Mouse (Mus musculus): ENCODE measurements around the gene Hmcn2. TPM values are rescaled to one million over a fixed set of nuclear protein-coding genes. Genes with fewer than 3 reads are reported as not detected.

Hmcn2 gene
- polyA plus RNA-seq, 1 experiment = 54.9 TPM

DNA sequence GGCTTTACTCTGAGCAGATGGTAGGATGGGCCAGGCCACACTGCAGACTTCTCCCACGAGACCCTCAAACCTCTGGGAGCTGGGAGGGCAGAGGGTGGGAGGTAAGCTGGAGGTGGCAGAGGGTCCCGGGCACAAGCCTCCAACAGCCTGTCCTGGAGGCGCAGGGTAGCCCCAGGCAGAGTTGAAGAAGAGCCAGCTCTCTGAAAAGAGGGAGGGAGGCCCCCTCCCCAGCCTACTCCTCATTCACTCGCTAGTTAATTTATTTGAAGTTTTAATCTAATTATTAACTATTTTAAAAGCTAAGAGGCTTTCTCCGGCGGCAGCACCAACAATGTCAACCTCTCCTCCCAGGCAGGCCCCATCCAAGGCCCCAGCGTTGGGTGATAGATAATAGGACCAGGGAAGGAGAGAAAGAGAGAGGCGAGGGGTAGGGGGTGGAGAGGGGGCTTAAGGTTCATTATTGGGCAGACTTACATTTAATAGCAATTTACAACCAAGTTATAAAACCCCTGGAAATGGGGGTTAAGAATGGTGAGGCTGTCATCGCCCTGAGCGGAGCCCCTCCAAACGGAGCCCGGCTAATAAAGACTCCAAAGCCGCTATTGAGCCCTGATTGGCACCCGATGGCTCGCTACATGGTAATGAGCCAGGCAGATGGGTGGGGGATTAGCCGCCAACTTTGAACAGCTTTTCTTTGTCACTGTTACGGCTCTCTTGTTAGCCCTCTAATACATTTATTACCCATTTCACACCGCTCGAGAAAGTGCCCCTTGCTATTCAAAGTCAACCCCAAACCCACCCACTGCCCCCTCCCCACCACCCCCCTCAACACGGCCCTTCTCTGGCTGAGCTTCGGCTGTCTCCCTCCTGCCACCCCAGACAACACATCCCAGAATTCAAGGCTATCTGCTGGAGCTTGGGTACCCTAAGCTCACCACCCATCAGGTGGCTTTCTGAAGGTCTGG is 185.4 kb downstream of the Hmcn2 start:
- no peak for DNase-seq (ENCODE audit: low read depth, low spot score)
- 75% methylated on average over 21 of the region's 21 CpGs for WGBS

DNA sequence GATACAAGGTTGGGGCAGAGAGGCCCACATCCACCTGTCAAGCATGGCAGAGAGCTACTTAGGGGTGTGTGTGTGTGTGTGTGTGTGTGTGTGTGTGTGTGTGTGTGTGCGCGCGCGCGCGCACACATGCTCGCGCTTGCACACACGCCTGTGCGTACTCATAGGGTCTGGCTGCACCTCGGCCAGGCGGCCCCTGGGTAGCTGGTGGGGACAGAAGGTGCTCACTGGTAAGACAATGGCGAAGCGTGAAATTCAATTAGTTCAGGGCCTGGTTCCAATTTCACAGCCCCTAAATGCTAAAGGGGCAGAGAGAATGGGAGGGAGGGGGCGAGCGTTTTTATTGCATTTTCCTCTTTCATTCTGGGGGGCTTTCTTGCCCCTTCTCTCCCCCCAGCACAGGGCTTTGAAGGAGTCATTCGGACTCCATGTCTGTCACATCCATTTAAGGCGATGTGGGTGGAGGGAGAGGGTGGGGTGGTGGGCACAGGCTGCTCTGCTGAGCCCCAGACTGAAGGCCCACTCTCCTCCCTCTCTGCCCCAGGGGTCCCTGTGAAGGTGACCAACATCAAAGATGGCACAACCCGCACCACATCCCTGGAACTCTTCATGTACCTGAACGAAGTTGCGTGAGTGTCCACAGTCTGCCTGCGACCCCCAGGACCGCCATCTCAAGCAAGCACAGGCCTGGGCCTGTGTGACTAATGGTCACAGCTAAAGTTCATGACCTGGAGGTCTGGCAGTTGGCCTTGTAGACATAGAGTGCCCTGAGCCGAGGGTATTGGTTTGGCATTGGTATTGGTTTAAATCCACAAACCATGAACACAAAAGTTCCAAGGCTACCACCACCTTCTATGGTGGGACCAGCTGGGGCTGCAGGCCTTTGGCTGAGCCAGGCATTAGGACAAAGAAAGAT is 186.3 kb downstream of the Hmcn2 start:
- no peak for DNase-seq (ENCODE audit: low read depth, low spot score)
- WGBS = 88% methylated on average over 24 of the region's 24 CpGs

DNA sequence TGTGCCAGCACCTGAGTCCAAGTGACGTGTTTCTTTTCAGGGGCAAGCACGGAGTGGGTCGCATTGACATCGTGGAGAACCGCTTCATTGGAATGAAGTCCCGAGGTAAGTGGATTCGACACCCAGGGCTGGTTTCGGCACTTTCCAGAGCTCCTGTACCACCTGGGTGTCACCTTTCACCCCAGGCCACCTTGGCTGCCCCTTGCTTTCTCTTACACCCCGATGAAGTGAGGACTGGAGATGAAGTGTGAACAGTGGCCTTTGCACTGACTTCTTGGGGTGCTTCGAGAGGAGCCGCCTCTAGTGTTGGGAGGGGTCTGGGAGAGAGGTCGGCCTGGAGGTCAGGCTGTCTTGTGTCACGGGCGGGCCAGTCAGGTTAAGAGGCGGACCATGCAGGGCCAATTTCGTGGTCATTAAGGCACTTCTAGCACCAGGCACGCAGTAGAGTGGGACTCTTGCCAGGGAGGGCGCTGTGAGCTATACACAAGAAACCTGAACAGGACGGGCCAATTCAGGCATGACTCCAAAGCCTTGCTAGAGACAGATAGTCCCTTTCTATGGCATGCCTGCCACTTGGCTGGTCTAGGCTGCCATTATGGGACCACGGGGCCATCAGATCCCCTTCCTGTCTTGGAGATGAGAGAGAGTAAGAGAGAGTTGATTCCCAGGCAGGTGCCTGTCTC is 187.4 kb downstream of the Hmcn2 start:
- no peak for DNase-seq (ENCODE audit: low read depth, low spot score)

DNA sequence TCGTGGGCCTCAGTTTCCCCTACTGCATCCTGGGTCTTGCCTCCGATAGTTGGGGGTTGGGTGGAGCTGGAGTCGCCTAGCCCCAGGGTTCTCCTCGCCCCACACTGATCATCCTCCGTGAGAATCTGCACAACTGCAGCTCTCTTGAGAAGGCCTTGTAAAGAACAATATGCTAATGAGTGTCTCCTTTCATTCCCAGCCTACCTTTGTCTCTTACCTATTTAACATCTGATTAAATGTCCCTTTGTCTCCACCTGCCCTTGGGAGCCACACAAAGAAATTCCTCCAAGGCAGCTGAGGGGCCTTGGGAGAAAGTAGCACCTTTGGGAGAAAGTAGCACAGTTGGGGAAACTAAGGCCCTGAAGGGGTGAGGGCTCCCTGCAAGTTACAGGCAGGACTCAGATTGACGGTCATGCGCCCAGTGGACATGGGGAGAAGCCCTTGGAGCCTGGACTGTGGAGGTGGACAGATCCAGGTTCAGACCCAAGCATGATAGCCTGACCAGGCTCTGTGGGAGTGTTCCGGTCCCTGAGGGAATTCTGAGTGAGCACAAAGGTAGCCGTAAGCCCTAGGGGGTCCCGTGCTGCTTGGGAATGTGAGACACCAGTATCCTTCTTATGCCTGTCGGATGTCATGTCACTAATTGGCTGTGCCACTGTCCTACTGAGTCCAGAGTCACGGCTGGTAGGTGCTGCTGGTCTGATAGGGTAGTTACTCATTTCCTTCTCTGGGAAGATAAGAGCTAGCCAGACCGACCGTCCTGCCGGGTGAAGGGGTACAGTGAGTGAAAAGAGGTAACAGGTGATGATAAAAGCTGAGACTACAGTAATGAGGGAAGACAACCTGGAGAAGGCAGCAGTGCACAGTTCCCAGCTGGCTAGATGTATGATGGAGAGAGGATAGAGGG is 188.7 kb downstream of the Hmcn2 start:
- DNase-seq (ENCODE audit: low read depth, low spot score) = no peak
- 83% methylated on average over 15 of the region's 15 CpGs for WGBS

More for the DNA sequence above, 187.4 kb downstream of the Hmcn2 start:
- WGBS = 73% methylated on average over 20 of the region's 20 CpGs

DNA sequence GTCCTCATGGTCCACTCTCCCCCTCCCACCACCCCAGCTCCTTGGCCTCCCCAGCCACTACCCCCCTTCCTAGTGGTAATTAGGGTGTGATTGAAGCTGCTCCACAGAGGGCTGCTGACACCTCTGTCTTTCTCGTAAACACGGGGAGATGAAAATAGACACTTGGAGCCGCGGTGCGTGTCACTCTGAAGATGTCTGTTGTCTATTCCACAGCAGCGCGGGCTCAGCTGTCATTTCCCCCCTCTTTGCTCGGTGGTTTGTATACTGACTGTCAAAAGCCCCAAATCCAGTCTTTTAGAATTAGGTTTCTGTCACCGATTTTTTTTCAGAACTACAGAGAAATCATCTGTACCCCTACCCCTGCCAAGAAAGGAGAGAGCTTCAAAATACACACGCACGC is 191.3 kb downstream of the Hmcn2 start:
- DNase-seq (ENCODE audit: low read depth, low spot score) = no peak
- 68% methylated on average over 11 of the region's 11 CpGs for WGBS

DNA sequence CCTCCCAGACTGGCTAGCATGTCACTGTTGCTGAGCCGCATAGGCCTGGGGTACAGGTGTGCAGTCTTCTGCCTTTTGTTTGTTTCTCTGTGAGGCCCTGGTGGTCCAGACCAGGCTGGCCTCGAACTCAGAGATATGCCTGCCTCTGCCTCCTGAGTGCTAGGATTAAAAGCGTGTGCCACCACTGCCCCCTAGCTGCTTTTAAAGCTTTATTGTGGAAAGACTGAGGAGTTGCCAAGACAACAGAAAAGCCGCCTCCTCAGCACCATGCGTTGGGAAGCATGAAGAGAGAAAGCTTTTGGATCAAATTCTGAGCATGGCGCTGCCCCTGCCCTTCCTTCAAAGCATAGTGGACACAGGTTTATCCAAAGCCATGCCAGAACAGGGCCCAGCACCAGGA is 194.6 kb downstream of the Hmcn2 start:
- WGBS = 93% methylated on average over 6 of the region's 6 CpGs
- DNase-seq (ENCODE audit: low read depth, low spot score) = no peak

Other genes with a start within 250 kb of the Hmcn2 start
- gene Fnbp1, start 172.4 kb upstream of the Hmcn2 start, polyA plus RNA-seq (2012; rRNA removed) = 24.3 and 30.2 TPM in 2 replicates
- 26.6 and 35.9 TPM in 2 replicates for gene Gpr107, start 162.1 kb upstream of the Hmcn2 start, polyA plus RNA-seq (2012; rRNA removed)
- 1.3 and 1.8 TPM in 2 replicates for gene Ncs1, start 68.6 kb upstream of the Hmcn2 start, polyA plus RNA-seq (2012; rRNA removed)
- 12.8 and 20.7 TPM in 2 replicates for gene Ass1, start 155.8 kb downstream of the Hmcn2 start, polyA plus RNA-seq (2012; rRNA removed)